In genomic region chr3:51204441-51204840, GRCm38 (mm10) we compare ENCODE assay signal across 19 mouse cellular contexts. TPM values are rescaled to one million over a fixed set of nuclear protein-coding genes. Genes with fewer than 3 reads are reported as not detected.
DNase-seq lines count a peak whose midpoint lies in the region; ATAC-seq and TF ChIP-seq lines count a peak whose summit lies in the region.
"Had no signal": no experiment of that assay in that cellular context is flagged by ENCODE, and none has a peak within 500 bp of the region (broad histone marks: within the 10 kb centered on the region; RNA-seq: fewer than 3 reads in every experiment).

No protein-coding gene starts in this region.

- no peak overlapping the region for H3K9ac ChIP-seq in kidney, postnatal 0 days (ENCODE audit: low read depth, low read length)
- no peak overlapping the region for H3K9ac ChIP-seq in kidney, embryonic 15.5 days
- H3K9ac ChIP-seq in midbrain, postnatal 0 days (replicated peaks; ENCODE audit: low read length, poor library complexity, severe bottlenecking), result no peak overlapping the region
- no peak overlapping the region for H3K9ac ChIP-seq in midbrain, embryonic 13.5 days (replicated peaks)
- no peak overlapping the region for H3K9ac ChIP-seq in MEL (ENCODE audit: control insufficient read depth, low read depth, low read length, poor library complexity, severe bottlenecking)
- H3K9ac ChIP-seq: forebrain, embryonic 13.5 days; midbrain, embryonic 12.5 days; neural tube, embryonic 15.5 days had no signal

- peak; percentile 14; the same call in 1 of the 2 replicates for TF ChIP-seq CTCF in kidney, postnatal 0 days (IDR thresholded peaks at IDR 0.05; ENCODE audit: low read depth)
- peak; percentile 18 for TF ChIP-seq CTCF in midbrain, postnatal 0 days (IDR thresholded peaks at IDR 0.05)
- peak; percentile 42 to 49 (median 49) for TF ChIP-seq CTCF in MEL (IDR thresholded peaks at IDR 0.05 in 2 of 3, conservative IDR thresholded peaks at IDR 0.05 in 1 of 3; ENCODE audit: control insufficient read depth in 1 of 3, insufficient read depth in 1 of 3, low read depth in 2 of 3, low read length in 3 of 3, poor library complexity in 1 of 3, severe bottlenecking in 1 of 3)
- TF ChIP-seq CTCF in small intestine, adult 2 months (IDR thresholded peaks at IDR 0.05; ENCODE audit: extremely low read depth, insufficient read length, insufficient replicate concordance, low read depth, low read length), result peak; percentile 42; the same call in 1 of the 2 replicates

- no peaks in the 10 kb centered on the region for H3K4me1 ChIP-seq in kidney, postnatal 0 days (replicated peaks; ENCODE audit: insufficient read depth, low read length)
- 0 out of 2 replicates have a peak, but pooled peaks cover 7% of the 10 kb centered on the region for H3K4me1 ChIP-seq in kidney, embryonic 15.5 days
- H3K4me1 ChIP-seq in midbrain, postnatal 0 days (ENCODE audit: insufficient read depth, low read length), result no peaks in the 10 kb centered on the region
- H3K4me1 ChIP-seq in midbrain, embryonic 13.5 days (replicated peaks), result no peaks in the 10 kb centered on the region
- H3K4me1 ChIP-seq in MEL (ENCODE audit: control insufficient read depth in 1 of 2, insufficient read depth in 2 of 2, low read length in 2 of 2), result no peaks in the 10 kb centered on the region
- peaks cover 8% of the 10 kb centered on the region; the same call in 1 of the 2 replicates for H3K4me1 ChIP-seq in small intestine, adult 2 months (ENCODE audit: control insufficient read depth, insufficient read depth, insufficient read length, low read length)
- H3K4me1 ChIP-seq: forebrain, embryonic 13.5 days; midbrain, embryonic 12.5 days had no signal

- no peaks in the 10 kb centered on the region for H3K9me3 ChIP-seq in kidney, postnatal 0 days (replicated peaks; ENCODE audit: low read length)
- H3K9me3 ChIP-seq in kidney, embryonic 15.5 days (replicated peaks), result no peaks in the 10 kb centered on the region; the same call in 1 of the 2 replicates
- no peaks in the 10 kb centered on the region for H3K9me3 ChIP-seq in midbrain, postnatal 0 days (ENCODE audit: low read length)
- no peaks in the 10 kb centered on the region for H3K9me3 ChIP-seq in midbrain, embryonic 13.5 days
- H3K9me3 ChIP-seq in MEL (replicated peaks; ENCODE audit: insufficient read depth, low read length), result no peaks in the 10 kb centered on the region
- H3K9me3 ChIP-seq: embryonic facial prominence, embryonic 10.5 days; neural tube, embryonic 15.5 days had no signal

- no peak overlapping the region for H3K4me2 ChIP-seq in kidney, postnatal 0 days (ENCODE audit: low read length)
- no peak overlapping the region for H3K4me2 ChIP-seq in kidney, embryonic 15.5 days
- no peak overlapping the region for H3K4me2 ChIP-seq in midbrain, postnatal 0 days (ENCODE audit: low read depth, low read length, poor library complexity, severe bottlenecking)
- no peak overlapping the region for H3K4me2 ChIP-seq in midbrain, embryonic 13.5 days (replicated peaks)
- H3K4me2 ChIP-seq: forebrain, embryonic 13.5 days; midbrain, embryonic 12.5 days; neural tube, embryonic 15.5 days had no signal

- no peak for TF ChIP-seq EP300 in MEL (IDR thresholded peaks at IDR 0.05; ENCODE audit: low read depth in 1 of 2, low read length in 2 of 2)

- ATAC-seq in kidney, postnatal 0 days (replicated peaks; ENCODE audit: low FRiP score, low read depth), result no peak
- ATAC-seq in kidney, embryonic 15.5 days (replicated peaks; ENCODE audit: low FRiP score), result no peak
- ATAC-seq in midbrain, postnatal 0 days (ENCODE audit: low FRiP score), result no peak
- no peak for ATAC-seq in midbrain, embryonic 13.5 days
- ATAC-seq in granulocyte monocyte progenitor cell, adult 5-6 weeks (replicated peaks; ENCODE audit: poor library complexity, severe bottlenecking), result no peak
- ATAC-seq: forebrain, embryonic 13.5 days; hindbrain, postnatal 0 days had no signal

- no peaks in the 10 kb centered on the region for H3K36me3 ChIP-seq in kidney, postnatal 0 days (ENCODE audit: insufficient read depth, low read length)
- H3K36me3 ChIP-seq in kidney, embryonic 15.5 days, result no peaks in the 10 kb centered on the region
- H3K36me3 ChIP-seq in midbrain, postnatal 0 days (ENCODE audit: insufficient read depth, low read length), result no peaks in the 10 kb centered on the region
- no peaks in the 10 kb centered on the region for H3K36me3 ChIP-seq in midbrain, embryonic 13.5 days
- no peaks in the 10 kb centered on the region for H3K36me3 ChIP-seq in MEL (ENCODE audit: control insufficient read depth in 1 of 2, insufficient read depth in 2 of 2, low read length in 2 of 2)
- H3K36me3 ChIP-seq in small intestine, adult 2 months (ENCODE audit: control insufficient read depth, insufficient read depth, low read length), result no peaks in the 10 kb centered on the region
- H3K36me3 ChIP-seq: embryonic facial prominence, embryonic 10.5 days; midbrain, embryonic 12.5 days; neural tube, embryonic 15.5 days had no signal

- no peak overlapping the region for H3K4me3 ChIP-seq in kidney, postnatal 0 days (replicated peaks; ENCODE audit: low read depth, low read length)
- H3K4me3 ChIP-seq in kidney, embryonic 15.5 days (replicated peaks), result no peak overlapping the region
- no peak overlapping the region for H3K4me3 ChIP-seq in midbrain, postnatal 0 days (ENCODE audit: low read depth, low read length)
- no peak overlapping the region for H3K4me3 ChIP-seq in midbrain, embryonic 13.5 days (replicated peaks)
- H3K4me3 ChIP-seq in MEL (ENCODE audit: control insufficient read depth in 1 of 2, insufficient read depth in 1 of 2, low read depth in 2 of 2, low read length in 2 of 2), result no peak overlapping the region
- H3K4me3 ChIP-seq in small intestine, adult 2 months (ENCODE audit: low read depth, low read length), result no peak overlapping the region
- H3K4me3 ChIP-seq: embryonic facial prominence, embryonic 10.5 days; forebrain, embryonic 13.5 days; midbrain, embryonic 12.5 days; myocyte; neural tube, embryonic 15.5 days had no signal

- TF ChIP-seq POLR2A in MEL (IDR thresholded peaks at IDR 0.05; ENCODE audit: control insufficient read depth in 1 of 2, insufficient read depth in 1 of 2, low read depth in 1 of 2, low read length in 2 of 2, poor library complexity in 1 of 2), result no peak
- TF ChIP-seq POLR2A in small intestine, adult 2 months (IDR thresholded peaks at IDR 0.05; ENCODE audit: low read depth, low read length), result no peak

- no peak overlapping the region for H3K27ac ChIP-seq in kidney, postnatal 0 days
- no peak overlapping the region for H3K27ac ChIP-seq in kidney, embryonic 15.5 days
- H3K27ac ChIP-seq in midbrain, postnatal 0 days (ENCODE audit: low read depth, low read length), result no peak overlapping the region
- no peak overlapping the region for H3K27ac ChIP-seq in midbrain, embryonic 13.5 days
- no peak overlapping the region for H3K27ac ChIP-seq in MEL (ENCODE audit: control insufficient read depth, low read depth, low read length)
- no peak overlapping the region for H3K27ac ChIP-seq in small intestine, adult 2 months (ENCODE audit: insufficient read depth, low read depth, low read length)
- H3K27ac ChIP-seq: embryonic facial prominence, embryonic 10.5 days; forebrain, embryonic 13.5 days; hindbrain, postnatal 0 days; midbrain, embryonic 12.5 days; neural tube, embryonic 15.5 days had no signal

- no peak for DNase-seq in kidney, postnatal 0 days (ENCODE audit: low spot score)
- no peak for DNase-seq in midbrain, postnatal 0 days (ENCODE audit: low spot score)
- DNase-seq in MEL (ENCODE audit: low read depth, low spot score), result peak; percentile 42
- no peak for DNase-seq in thymus, postnatal 36 days
- DNase-seq: cerebellum, adult 11-12 months; cerebellum, postnatal 25 days; heart, postnatal 4 days; lung, adult 18-20 months; right cerebral cortex, postnatal 4 days had no signal

- no peaks in the 10 kb centered on the region for H3K27me3 ChIP-seq in kidney, postnatal 0 days (ENCODE audit: insufficient read depth, low read length)
- no peaks in the 10 kb centered on the region for H3K27me3 ChIP-seq in kidney, embryonic 15.5 days
- no peaks in the 10 kb centered on the region for H3K27me3 ChIP-seq in midbrain, postnatal 0 days (ENCODE audit: insufficient read depth, low read length)
- no peaks in the 10 kb centered on the region for H3K27me3 ChIP-seq in midbrain, embryonic 13.5 days
- H3K27me3 ChIP-seq in MEL (ENCODE audit: control insufficient read depth in 1 of 2, insufficient read depth in 2 of 2, low read length in 2 of 2), result no peaks in the 10 kb centered on the region
- no peaks in the 10 kb centered on the region for H3K27me3 ChIP-seq in small intestine, adult 2 months (ENCODE audit: control insufficient read depth, insufficient read depth, low read length)
- H3K27me3 ChIP-seq: forebrain, embryonic 13.5 days; midbrain, embryonic 12.5 days; neural tube, embryonic 15.5 days had no signal

- WGBS in kidney, postnatal 0 days, result 90% methylated on average over 5 of the region's 5 CpGs
- 90% methylated on average over 5 of the region's 5 CpGs for WGBS in kidney, embryonic 15.5 days
- 93% methylated on average over 5 of the region's 5 CpGs for WGBS in midbrain, postnatal 0 days
- WGBS in midbrain, embryonic 13.5 days, result 87% methylated on average over 5 of the region's 5 CpGs
- 90% methylated on average over 5 of the region's 5 CpGs for WGBS in small intestine, adult 2 months

- TF ChIP-seq RAD21 in MEL (IDR thresholded peaks at IDR 0.05; ENCODE audit: low read depth, low read length), result peak; percentile 8

- H3K79me2 ChIP-seq in MEL (ENCODE audit: control insufficient read depth, insufficient read depth, low read length, poor library complexity), result no peaks in the 10 kb centered on the region

TF ChIP-seq in MEL, 35 proteins besides CTCF, POLR2A, EP300 and RAD21 (continues in another document):
- TF ChIP-seq SMC3 (IDR thresholded peaks at IDR 0.05; ENCODE audit: low read depth, low read length), result peak; percentile 31; the same call in 1 of the 2 replicates
- no peak for TF ChIP-seq BHLHE40 (IDR thresholded peaks at IDR 0.05; ENCODE audit: borderline replicate concordance, low read depth, low read length)
- TF ChIP-seq NRF1 (IDR thresholded peaks at IDR 0.05; ENCODE audit: insufficient read depth, low read depth, low read length, poor library complexity, severe bottlenecking), result no peak
- TF ChIP-seq NELFE (IDR thresholded peaks at IDR 0.05; ENCODE audit: low read depth, low read length), result no peak

RNA-seq across cellular contexts. Expression of gene Noct, which starts 19.8 kb away (rescaled TPM):
- 6.0 and 7.1 TPM in 2 replicates for polyA plus RNA-seq in kidney, postnatal 0 days (2015; fragmentation: Nextera tagmentation; extraction: Ambion mirVana)
- 8.5 and 8.8 TPM in 2 replicates for polyA plus RNA-seq in kidney, embryonic 15.5 days (2015; fragmentation: Nextera tagmentation; extraction: Ambion mirVana)
- 50.0 and 51.7 TPM in 2 replicates for total RNA-seq in midbrain, postnatal 0 days (2014; rRNA removed)
- 36.1 and 36.7 TPM in 2 replicates for polyA plus RNA-seq in midbrain, postnatal 0 days (2015; fragmentation: Nextera tagmentation; extraction: Ambion mirVana)
- 15.3 and 17.8 TPM in 2 replicates for polyA plus RNA-seq in midbrain, embryonic 13.5 days (2015; fragmentation: Nextera tagmentation; extraction: Ambion mirVana)
- total RNA-seq in MEL (2012; rRNA removed), result 16.4 and 17.8 TPM in 2 replicates
- polyA plus RNA-seq in MEL (2012; ENCODE audit: insufficient read depth in 1 of 2, insufficient read length in 2 of 2, low read depth in 1 of 2, low replicate concordance in 2 of 2, missing spikeins in 1 of 2), result 10 to 100 TPM in 1 of 2 experiments, not detected in 1; 26.7 TPM
- 19.2 and 56.2 TPM in 2 replicates for polyA plus RNA-seq in small intestine, adult 2 months (2012; rRNA removed)
- 13.9 and 24.0 TPM in 2 replicates for total RNA-seq in granulocyte monocyte progenitor cell, adult 5-6 weeks (2014; fragmentation: Nextera tagmentation)
- total RNA-seq in granulocyte monocyte progenitor cell, adult 5-6 weeks (2017), result 7.0 and 9.5 TPM in 2 replicates
